Mouse (Mus musculus): Measurements from ENCODE around the gene Gpr45.

GRCm38 (mm10) chr1:42916719-42917118 lies 36.0 kb upstream of the Gpr45 start:
- no peak for TF ChIP-seq CTCF (IDR thresholded peaks at IDR 0.05; ENCODE audit: extremely low read depth, insufficient read length, insufficient replicate concordance, low read depth, low read length)
- TF ChIP-seq POLR2A (IDR thresholded peaks at IDR 0.05; ENCODE audit: low read depth, low read length): no peak
